Mouse (Mus musculus) kidney, embryonic 15.5 days (tissue): ENCODE data around the gene Twist1. TPM values are rescaled to one million over a fixed set of nuclear protein-coding genes. Genes with fewer than 3 reads are reported as not detected.

ENCODE experiments used
- ATAC-seq: fragments of 200-750 bp; cut with Nextera tagmentation; replicated peaks from 2 replicates; pipeline ENCODE4 v1.8.0; 2017; ENCODE audit warnings: moderate TSS enrichment; ENCODE audit not compliant: low FRiP score
- H3K27ac ChIP-seq: fragments of 300-500 bp; sonication (generic); 2 replicates; pipeline ENCODE4 v1.5.1; 2015; ENCODE audit warnings: mild to moderate bottlenecking, inconsistent platforms
- H3K27me3 ChIP-seq: fragments of 300-500 bp; sonication (generic); 2 replicates; pipeline ENCODE4 v1.6.1; 2015; ENCODE audit warnings: inconsistent platforms
- H3K36me3 ChIP-seq: fragments of 300-500 bp; sonication (generic); 2 replicates; pipeline ENCODE4 v1.6.1; 2015; ENCODE audit warnings: inconsistent platforms
- H3K4me1 ChIP-seq: fragments of 300-500 bp; sonication (generic); 2 replicates; pipeline ENCODE4 v1.6.1; 2015; ENCODE audit warnings: inconsistent platforms
- H3K4me2 ChIP-seq: fragments of 300-500 bp; sonication (generic); 2 replicates; pipeline ENCODE4 v1.6.1; 2015; ENCODE audit warnings: moderate library complexity, mild to moderate bottlenecking, inconsistent platforms
- H3K4me3 ChIP-seq: fragments of 300-500 bp; sonication (generic); replicated peaks from 2 replicates; pipeline ENCODE4 v1.5.1; 2015; ENCODE audit warnings: mild to moderate bottlenecking, inconsistent platforms
- H3K9ac ChIP-seq: fragments of 300-500 bp; sonication (generic); 2 replicates; pipeline ENCODE4 v1.6.1; 2015; ENCODE audit warnings: mild to moderate bottlenecking, inconsistent platforms
- H3K9me3 ChIP-seq: fragments of 300-500 bp; sonication (generic); replicated peaks from 2 replicates; pipeline ENCODE4 v1.6.1; 2016; ENCODE audit warnings: inconsistent platforms
- WGBS: fragments of 180-500 bp; shearing (Covaris S2); methylation state at CpG from one replicate; pipeline ENCODE4 v1.1.7; 2015; ENCODE audit warnings: mixed read lengths; 5-methylcytosine and 5-hydroxymethylcytosine counted together
- polyA plus RNA-seq: library from polyadenylated mRNA; unstranded; fragments of >200 nt; fragmentation: Nextera tagmentation; extraction: Ambion mirVana; gene quantifications from 2 replicates; pipeline ENCODE4 v1.2.1, GENCODE M21; 2015

Gene Twist1
- polyA plus RNA-seq, 1 experiment from 2014 or later = 5.1 TPM

DNA sequence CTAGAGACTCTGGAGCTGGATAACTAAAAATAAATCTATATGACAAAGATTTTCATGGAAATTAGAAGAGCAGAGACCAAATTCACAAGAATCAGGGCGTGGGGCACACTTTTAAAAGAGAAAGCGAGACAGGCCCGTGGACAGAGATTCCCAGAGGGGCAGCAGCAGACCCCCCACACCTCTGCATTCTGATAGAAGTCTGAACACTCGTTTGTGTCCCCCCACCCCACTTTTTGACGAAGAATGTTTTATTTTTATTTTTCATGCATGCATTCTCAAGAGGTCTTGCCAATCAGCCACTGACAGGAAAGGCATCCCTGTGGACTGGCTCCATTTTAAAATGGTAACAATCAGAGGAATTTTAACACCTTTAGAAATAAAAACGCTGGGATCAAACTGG lies 1.7 kb downstream of the Twist1 start:
- ATAC-seq = no peak
- Histone ChIP-seq H3K4me2 (peak overlapping the region; percentile 81), H3K9ac (peak overlapping the region; percentile 67; the same call in 1 of the 2 replicates), H3K9me3 (no peaks in the 10 kb centered on the region), H3K27me3 (peaks cover 93% of the 10 kb centered on the region), H3K4me1 (peaks cover 34% of the 10 kb centered on the region), H3K27ac (peak overlapping the region; percentile 75; the same call in 1 of the 2 replicates), H3K36me3 (no peaks in the 10 kb centered on the region), H3K4me3 (peak overlapping the region; percentile 66)
- WGBS = 3% methylated on average over 6 of the region's 6 CpGs

DNA sequence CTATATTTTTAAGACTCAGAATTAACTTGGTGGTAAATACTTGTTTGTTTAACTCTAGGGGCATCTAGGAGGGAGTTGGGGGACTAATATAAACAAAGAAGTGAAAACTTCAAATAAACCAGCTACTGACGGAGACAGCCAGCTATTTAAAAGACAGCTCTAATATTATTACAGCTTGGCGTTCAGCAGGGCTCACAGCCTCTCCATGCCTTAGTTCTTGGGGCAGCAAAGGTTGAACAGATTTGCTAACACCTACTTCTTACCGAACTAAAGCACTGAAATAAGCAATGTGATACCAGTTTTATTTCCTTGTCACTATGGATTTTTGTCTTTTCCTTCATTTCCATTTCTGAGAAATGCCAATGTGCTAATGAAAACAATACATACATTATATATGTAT lies 2.4 kb downstream of the Twist1 start:
- Histone ChIP-seq H3K4me1 (peaks cover 34% of the 10 kb centered on the region), H3K9me3 (no peaks in the 10 kb centered on the region), H3K27ac (no peak overlapping the region), H3K9ac (no peak overlapping the region), H3K4me2 (peak overlapping the region; percentile 39), H3K4me3 (no peak overlapping the region), H3K36me3 (no peaks in the 10 kb centered on the region), H3K27me3 (peaks cover 94% of the 10 kb centered on the region)
- 14% methylated on average over 3 of the region's 3 CpGs for WGBS
- ATAC-seq = no peak

DNA sequence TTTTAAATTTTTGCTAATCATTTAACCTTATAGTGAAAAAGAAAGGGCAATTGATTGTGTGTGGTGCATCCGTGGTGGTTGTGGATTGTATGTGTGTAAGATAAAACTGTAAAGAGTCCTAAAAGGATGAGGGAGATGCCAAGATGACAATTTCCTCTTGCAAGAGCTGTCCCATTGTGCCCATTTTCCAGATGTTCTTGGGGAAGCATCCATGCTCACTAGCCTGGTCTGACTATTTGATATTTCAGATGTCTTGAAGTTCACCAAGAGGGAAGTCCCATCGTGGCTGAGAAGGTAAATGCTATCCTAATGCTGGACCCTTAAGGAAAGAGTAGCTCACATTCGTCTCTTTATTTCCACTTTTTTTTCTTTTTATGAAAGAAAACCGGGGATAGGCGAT lies 3.5 kb downstream of the Twist1 start:
- no peak for ATAC-seq
- no peak overlapping the region for H3K4me3 ChIP-seq
- H3K27me3 ChIP-seq = peaks cover 92% of the 10 kb centered on the region
- H3K9me3 ChIP-seq = no peaks in the 10 kb centered on the region
- H3K9ac ChIP-seq = no peak overlapping the region
- peaks cover 29% of the 10 kb centered on the region for H3K4me1 ChIP-seq
- no peak overlapping the region for H3K27ac ChIP-seq
- H3K36me3 ChIP-seq = no peaks in the 10 kb centered on the region
- H3K4me2 ChIP-seq = no peak overlapping the region
- 21% methylated on average over 5 of the region's 5 CpGs for WGBS

DNA sequence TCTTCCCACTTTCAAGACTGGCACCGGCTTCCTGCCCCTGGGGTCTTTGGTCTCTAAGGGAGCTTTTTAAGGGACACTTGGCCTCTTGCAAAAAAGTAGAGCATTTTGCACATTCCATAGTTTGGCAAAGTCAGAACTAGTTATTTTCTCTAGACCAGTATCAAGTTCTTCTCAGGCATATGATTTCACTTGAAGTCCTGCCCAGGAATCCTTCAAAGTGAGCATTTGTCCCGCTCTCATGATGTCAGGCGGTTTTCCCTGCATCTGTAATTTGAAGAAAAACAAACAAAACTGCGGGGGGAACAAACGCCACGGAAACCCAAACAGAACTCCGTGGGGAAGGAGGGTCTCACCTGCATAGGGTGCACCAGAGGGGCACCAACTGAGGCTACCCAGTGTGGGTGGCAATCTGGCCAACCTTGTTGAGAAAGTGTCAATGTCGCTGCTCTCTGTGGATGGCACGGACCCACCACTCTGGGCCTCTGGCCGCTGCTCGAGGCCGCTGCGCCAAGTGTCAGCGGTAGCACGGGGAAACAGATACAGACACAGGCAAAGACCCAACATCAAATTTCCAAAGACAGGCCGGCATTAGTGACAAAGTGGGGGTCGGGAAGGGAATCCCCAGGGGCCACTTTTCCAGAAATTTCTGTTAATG lies 4.8 kb downstream of the Twist1 start:
- peaks cover 92% of the 10 kb centered on the region for H3K27me3 ChIP-seq
- 22% methylated on average over 17 of the region's 17 CpGs for WGBS

DNA sequence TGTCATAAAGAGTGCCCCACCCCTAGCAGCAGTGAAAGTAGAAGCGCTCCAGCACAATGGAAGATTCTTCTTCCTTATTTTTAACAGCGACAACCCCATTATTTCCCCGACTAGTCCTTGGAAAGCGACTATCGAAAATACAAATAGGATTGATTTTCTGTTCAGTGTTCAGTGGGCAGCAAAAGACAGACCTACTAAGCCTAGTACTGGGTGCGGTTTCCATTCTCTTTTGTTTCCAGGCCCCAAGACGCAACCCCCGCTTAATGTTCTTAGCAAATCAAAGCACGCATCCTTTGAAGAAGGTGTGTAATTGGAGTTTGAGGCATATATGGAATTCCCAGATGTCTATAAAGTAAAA lies 5.3 kb downstream of the Twist1 start:
- no peak for ATAC-seq
- Histone ChIP-seq H3K9ac (no peak overlapping the region), H3K4me3 (no peak overlapping the region), H3K27me3 (peaks cover 92% of the 10 kb centered on the region), H3K36me3 (no peaks in the 10 kb centered on the region), H3K9me3 (no peaks in the 10 kb centered on the region), H3K27ac (no peak overlapping the region), H3K4me2 (no peak overlapping the region), H3K4me1 (peaks cover 31% of the 10 kb centered on the region)
- 33% methylated on average over 9 of the region's 9 CpGs for WGBS

More for the DNA sequence above, 4.8 kb downstream of the Twist1 start:
- H3K9ac ChIP-seq = no peak overlapping the region
- H3K36me3 ChIP-seq = no peaks in the 10 kb centered on the region
- no peak overlapping the region for H3K4me2 ChIP-seq
- H3K27ac ChIP-seq = no peak overlapping the region
- no peaks in the 10 kb centered on the region for H3K9me3 ChIP-seq
- H3K4me1 ChIP-seq = peaks cover 31% of the 10 kb centered on the region
- ATAC-seq = no peak
- H3K4me3 ChIP-seq = no peak overlapping the region

DNA sequence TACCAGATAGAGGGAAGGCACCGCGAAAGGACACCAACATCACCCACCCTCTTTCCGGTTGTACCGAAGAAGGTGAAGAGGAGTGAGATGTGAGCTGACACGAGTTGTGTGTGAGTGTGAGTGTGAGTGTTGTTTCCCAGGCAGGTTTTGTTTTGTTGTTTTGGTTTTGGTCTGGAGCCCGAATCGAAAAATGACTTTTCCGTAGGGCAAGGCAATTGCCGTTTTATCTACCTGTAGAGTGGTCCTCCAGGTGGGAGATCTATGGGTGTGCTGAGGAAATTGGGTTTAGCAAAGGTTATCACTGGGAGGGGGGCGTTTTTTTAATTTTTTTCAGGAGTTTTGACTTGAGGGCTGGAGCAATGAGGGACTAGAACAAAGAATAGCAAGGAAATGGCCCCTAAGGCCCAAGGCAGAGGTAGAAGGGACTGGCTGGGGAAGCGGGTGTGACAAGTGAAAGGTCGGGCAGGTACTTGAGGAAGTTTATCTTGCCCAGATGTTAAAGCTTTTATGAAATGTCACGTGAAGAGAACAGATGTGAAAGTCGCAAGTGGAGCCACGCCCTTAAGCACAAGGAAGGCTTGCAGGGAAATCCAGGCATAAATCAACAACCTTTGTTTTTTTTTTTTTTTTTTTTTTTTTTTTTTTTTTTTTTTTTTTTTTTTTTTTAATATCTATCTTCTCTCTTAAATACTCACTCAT lies 6.3 kb downstream of the Twist1 start:
- Histone ChIP-seq H3K36me3 (no peaks in the 10 kb centered on the region), H3K27ac (no peak overlapping the region), H3K4me3 (no peak overlapping the region), H3K4me1 (peaks cover 29% of the 10 kb centered on the region), H3K9ac (no peak overlapping the region), H3K27me3 (peaks cover 92% of the 10 kb centered on the region), H3K4me2 (no peak overlapping the region), H3K9me3 (no peaks in the 10 kb centered on the region)
- WGBS = 12% methylated on average over 15 of the region's 15 CpGs
- ATAC-seq = no peak

DNA sequence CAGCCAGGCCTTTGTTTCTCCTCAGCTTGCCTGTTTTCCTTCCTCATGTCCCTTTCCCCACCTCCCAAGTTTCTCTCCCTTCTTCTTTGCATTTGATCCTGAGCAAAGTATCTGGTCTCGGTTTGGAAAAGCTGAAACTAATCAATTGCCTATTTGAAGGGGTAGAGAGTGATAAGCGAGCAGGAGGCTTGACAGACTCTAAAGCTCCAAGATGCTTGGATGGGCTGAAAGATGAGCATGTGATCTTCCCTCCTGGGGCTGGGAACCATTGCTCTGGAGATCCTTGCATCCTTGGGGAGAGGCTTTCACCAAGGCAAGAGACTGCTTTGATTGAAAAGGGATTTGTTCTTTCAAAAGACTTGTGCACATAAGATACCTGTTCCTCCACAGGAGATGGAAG lies 7.0 kb downstream of the Twist1 start:
- no peaks in the 10 kb centered on the region for H3K36me3 ChIP-seq
- ATAC-seq = no peak
- WGBS = 39% methylated on average over 2 of the region's 2 CpGs

DNA sequence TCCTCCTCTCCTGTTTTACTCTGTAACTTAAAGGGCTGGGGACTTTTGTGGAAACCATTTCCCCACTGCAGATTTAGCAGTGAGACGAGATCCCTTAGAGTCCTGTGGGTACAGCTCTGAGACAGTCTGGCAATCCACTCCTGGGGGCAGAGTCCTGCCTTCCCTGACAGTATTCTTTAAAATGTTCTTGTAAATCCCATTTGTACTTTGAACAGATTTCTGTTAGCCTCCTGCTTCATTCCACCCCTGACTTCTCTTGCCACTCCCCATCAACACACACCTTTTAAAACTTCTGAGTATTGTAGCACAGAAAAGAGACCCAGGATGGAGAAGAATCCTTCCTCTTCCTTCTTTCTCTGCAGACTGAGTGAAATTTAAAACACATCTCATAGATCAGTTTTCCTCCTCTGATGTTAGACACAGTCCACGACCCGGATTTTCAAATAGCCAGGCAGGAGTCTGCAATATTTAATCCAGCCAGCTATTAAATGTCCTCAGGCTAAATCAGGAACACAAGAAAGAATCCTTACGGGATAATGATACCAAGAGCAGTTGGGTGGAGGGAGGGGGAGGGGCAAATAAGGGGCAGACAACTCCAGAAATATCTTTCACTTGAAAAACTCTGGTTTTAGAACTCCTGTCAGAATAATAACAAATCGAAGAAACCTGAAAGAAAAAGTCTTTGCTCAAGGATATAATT lies 8.3 kb downstream of the Twist1 start:
- no peak overlapping the region for H3K9ac ChIP-seq
- H3K27ac ChIP-seq = no peak overlapping the region
- peaks cover 96% of the 10 kb centered on the region for H3K27me3 ChIP-seq
- no peak overlapping the region; the same call in 1 of the 2 replicates for H3K4me2 ChIP-seq
- 13% methylated on average over 5 of the region's 5 CpGs for WGBS
- H3K36me3 ChIP-seq = no peaks in the 10 kb centered on the region
- H3K4me1 ChIP-seq = peaks cover 28% of the 10 kb centered on the region
- H3K4me3 ChIP-seq = no peak overlapping the region
- no peak for ATAC-seq
- no peaks in the 10 kb centered on the region for H3K9me3 ChIP-seq

More for the DNA sequence above, 7.0 kb downstream of the Twist1 start:
- Histone ChIP-seq H3K4me3 (no peak overlapping the region), H3K9ac (no peak overlapping the region), H3K9me3 (no peaks in the 10 kb centered on the region), H3K4me1 (peaks cover 28% of the 10 kb centered on the region), H3K27ac (no peak overlapping the region), H3K4me2 (no peak overlapping the region), H3K27me3 (peaks cover 92% of the 10 kb centered on the region)

DNA sequence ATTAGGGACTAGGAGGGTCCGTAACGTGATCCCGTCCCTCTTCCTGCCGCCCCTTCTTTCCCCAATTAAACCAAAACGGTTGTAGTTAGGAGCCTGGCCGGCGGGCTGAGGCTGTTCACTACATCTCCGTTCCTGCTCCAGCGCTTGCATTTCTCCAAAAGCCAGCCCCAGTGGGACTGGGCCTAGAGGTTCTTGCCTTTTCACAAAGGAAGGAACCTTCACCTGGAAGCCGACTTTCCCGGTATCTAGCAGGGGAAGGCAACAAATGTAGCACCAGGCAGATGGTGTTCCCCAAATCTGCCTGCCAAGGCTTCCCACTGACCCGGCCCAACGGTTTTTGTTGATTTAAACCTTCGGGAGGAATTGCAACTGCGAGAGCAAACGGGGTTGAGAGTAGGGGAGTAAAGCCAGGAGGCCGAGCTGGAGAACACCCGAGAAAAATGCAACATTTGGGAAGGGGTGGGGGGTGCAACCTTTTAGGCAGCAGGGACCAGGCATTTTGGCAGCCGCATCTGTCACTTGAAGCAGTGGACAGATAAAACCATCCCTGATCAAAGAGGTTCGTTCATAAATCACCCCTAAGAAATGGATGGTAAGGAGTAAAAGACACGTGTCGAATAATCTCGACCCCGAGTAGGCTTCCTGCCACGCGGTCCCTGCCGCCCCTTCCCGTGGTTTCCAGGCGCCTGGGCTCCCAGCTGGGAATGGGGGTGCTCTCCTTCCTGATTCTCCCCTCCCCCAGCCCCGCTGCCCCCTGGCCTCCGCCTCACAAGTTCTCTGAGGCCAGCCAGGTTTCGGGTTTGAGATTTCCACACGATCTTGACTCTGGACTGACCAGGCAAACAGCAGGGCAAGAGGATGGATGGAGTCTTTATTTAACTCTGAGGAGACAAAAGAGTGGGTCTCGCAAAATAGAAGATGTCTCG lies 9.3 kb downstream of the Twist1 start:
- peak; percentile 44; the same call in 1 of the 2 replicates for ATAC-seq
- 2% methylated on average over 35 of the region's 35 CpGs for WGBS
- Histone ChIP-seq H3K4me2 (peak overlapping the region; percentile 58), H3K4me3 (peak overlapping the region; percentile 31), H3K27ac (no peak overlapping the region), H3K27me3 (peaks cover 95% of the 10 kb centered on the region), H3K36me3 (no peaks in the 10 kb centered on the region), H3K4me1 (peaks cover 28% of the 10 kb centered on the region), H3K9ac (no peak overlapping the region), H3K9me3 (no peaks in the 10 kb centered on the region)

DNA sequence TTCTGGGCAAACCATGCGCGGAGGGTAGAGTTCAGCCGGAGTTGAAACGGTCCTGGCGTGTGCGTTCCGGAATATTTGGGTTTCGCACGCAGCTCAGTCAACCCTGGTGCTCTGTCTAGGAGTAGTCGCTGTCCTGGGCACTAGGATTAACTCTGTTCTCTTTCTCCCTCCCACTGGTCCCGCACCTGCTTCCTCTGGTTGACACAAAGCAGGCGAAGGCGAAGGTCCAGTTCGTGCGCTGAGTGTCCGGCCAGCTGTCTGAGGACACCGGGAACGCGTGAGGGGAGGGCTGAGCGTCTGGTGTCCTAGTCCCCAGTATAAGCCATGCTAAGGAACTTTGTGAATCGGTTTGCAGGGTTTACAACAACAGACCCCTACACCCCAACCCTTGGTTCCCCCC lies 10.0 kb downstream of the Twist1 start:
- H3K4me3 ChIP-seq = peak overlapping the region; percentile 31
- ATAC-seq = peak; percentile 49; the same call in 1 of the 2 replicates

DNA sequence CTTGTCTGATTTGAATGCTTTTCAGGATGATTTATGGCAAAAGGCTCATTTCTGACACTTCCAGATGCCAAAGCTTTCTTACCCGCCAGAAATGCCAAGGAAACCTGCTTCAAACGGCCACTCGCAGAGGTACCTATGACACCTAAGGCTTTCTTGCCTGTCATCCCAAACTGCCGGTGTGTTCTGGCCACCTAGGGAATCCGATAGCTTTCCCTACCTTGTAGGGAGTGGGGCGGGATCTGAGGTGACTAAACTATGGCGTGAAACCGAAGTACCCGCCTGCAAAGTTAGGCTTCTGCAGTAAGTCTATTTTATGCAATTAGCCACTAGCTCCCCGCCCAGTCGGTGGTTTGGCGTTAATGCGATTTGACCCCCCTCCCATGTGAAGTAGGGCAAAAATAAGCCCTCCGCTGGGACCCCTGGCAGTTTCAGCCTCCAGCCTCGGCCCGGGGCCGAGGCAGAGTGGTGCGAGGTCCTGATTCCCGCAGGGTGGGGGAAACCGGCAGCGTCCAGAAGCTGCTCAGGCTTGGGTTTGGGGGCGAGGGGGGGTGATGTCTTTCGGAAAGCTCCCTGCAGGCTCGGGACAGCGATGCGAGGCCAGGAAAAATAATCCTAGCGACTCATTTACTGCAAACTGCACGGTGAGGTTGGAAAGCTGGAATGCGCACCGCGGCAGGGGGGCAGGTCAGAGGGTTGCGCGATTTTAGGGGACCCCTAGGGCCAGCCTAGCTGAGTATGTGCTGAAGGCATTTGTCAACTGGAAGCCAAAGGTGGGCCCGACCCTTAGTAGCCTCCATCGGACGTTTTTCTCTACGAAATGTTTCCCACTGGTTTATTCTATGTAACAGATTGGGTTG lies 10.8 kb downstream of the Twist1 start:
- Histone ChIP-seq H3K27me3 (peaks cover 95% of the 10 kb centered on the region), H3K9ac (no peak overlapping the region), H3K4me2 (peak overlapping the region; percentile 58), H3K27ac (no peak overlapping the region), H3K9me3 (no peaks in the 10 kb centered on the region), H3K36me3 (no peaks in the 10 kb centered on the region), H3K4me3 (peak overlapping the region; percentile 31), H3K4me1 (peaks cover 24% of the 10 kb centered on the region)
- 3% methylated on average over 37 of the region's 37 CpGs for WGBS
- no peak for ATAC-seq

More for the DNA sequence above, 10.0 kb downstream of the Twist1 start:
- Histone ChIP-seq H3K36me3 (no peaks in the 10 kb centered on the region), H3K4me1 (peaks cover 25% of the 10 kb centered on the region), H3K9ac (no peak overlapping the region), H3K27me3 (peaks cover 95% of the 10 kb centered on the region), H3K9me3 (no peaks in the 10 kb centered on the region), H3K27ac (no peak overlapping the region), H3K4me2 (peak overlapping the region; percentile 58)
- under 1% methylated on average over 21 of the region's 21 CpGs for WGBS
